Mouse (Mus musculus) heart, embryonic 16.5 days (tissue): ENCODE measurements at regions not wholly inside any gene's neighbourhood (a gene's known extent, or its start where the extent isn't known, plus 50 kb on each side); places are given as distances from the start of the nearest gene placed in this dataset.
A peak's percentile ranks its signal among the peaks of the same experiment; 100 is the strongest.

ENCODE experiments used
- ATAC-seq: fragments of 200-750 bp; cut with Nextera tagmentation; replicated peaks from 2 replicates; pipeline ENCODE4 v1.8.0; 2017; ENCODE audit warnings: moderate number of reproducible peaks; ENCODE audit not compliant: insufficient read depth, low FRiP score; ENCODE audit errors: extremely low read depth
- H3K27ac ChIP-seq: fragments of 300-500 bp; sonication (generic); 2 replicates; pipeline ENCODE4 v1.5.1; 2014; ENCODE audit warnings: mild to moderate bottlenecking, low read length, control low read depth, moderate library complexity
- H3K27me3 ChIP-seq: fragments of 300-500 bp; sonication (generic); 2 replicates; pipeline ENCODE4 v1.6.1; 2014; ENCODE audit warnings: low read length, mixed read lengths; ENCODE audit not compliant: control insufficient read depth, insufficient read depth
- H3K36me3 ChIP-seq: fragments of 300-500 bp; sonication (generic); 2 replicates; pipeline ENCODE4 v1.6.1; 2014; ENCODE audit not compliant: control insufficient read depth, insufficient read depth
- H3K4me1 ChIP-seq: fragments of 300-500 bp; sonication (generic); 2 replicates; pipeline ENCODE4 v1.6.1; 2014; ENCODE audit warnings: low read length, mixed read lengths; ENCODE audit not compliant: control insufficient read depth, insufficient read depth
- H3K4me2 ChIP-seq: fragments of 300-500 bp; sonication (generic); 2 replicates; pipeline ENCODE4 v1.6.1; 2014; ENCODE audit warnings: low read depth, mild to moderate bottlenecking, control low read depth, low read length
- H3K4me3 ChIP-seq: fragments of 300-500 bp; sonication (generic); 2 replicates; pipeline ENCODE4 v1.5.1; 2014; ENCODE audit warnings: mild to moderate bottlenecking, control low read depth, low read length
- H3K9ac ChIP-seq: fragments of 300-500 bp; sonication (generic); 2 replicates; pipeline ENCODE4 v1.6.1; 2014; ENCODE audit warnings: low read length, control low read depth
- H3K9me3 ChIP-seq: fragments of 300-500 bp; sonication (generic); replicated peaks from 2 replicates; pipeline ENCODE4 v1.6.1; 2016; ENCODE audit warnings: low read length; ENCODE audit not compliant: control insufficient read depth
- WGBS: fragments of 180-500 bp; shearing (Covaris S2); extraction: QIAGEN DNeasy Blood & Tissue Kit; methylation state at CpG from one replicate; pipeline ENCODE4 v1.1.7; 2014; 5-methylcytosine and 5-hydroxymethylcytosine counted together

- ATAC-seq = no peak
- H3K9me3 ChIP-seq = no peaks in the 10 kb centered on the region
- 42% methylated on average over 2 of the region's 2 CpGs for WGBS
- no peak overlapping the region for H3K4me3 ChIP-seq
- H3K4me1 ChIP-seq = no peaks in the 10 kb centered on the region
- no peaks in the 10 kb centered on the region for H3K36me3 ChIP-seq
- no peak overlapping the region for H3K27ac ChIP-seq
- H3K9ac ChIP-seq = no peak overlapping the region
- H3K27me3 ChIP-seq = no peaks in the 10 kb centered on the region
- no peak overlapping the region for H3K4me2 ChIP-seq
Observed at GRCm38 (mm10) chr4:95417075-95417474, 140.2 kb upstream of the Fggy start.

- no peak for ATAC-seq
- no peak overlapping the region for H3K27ac ChIP-seq
- WGBS = 11% methylated on average over 1 of the region's 1 CpGs
Observed at GRCm38 (mm10) chr4:95426563-95426962, 130.7 kb upstream of the Fggy start.

GRCm38 (mm10) chr4:95434543-95434942, 122.8 kb upstream of the Fggy start:
- Histone ChIP-seq H3K9me3 (no peaks in the 10 kb centered on the region), H3K4me1 (peaks cover 12% of the 10 kb centered on the region), H3K27ac (no peak overlapping the region), H3K4me3 (no peak overlapping the region), H3K27me3 (no peaks in the 10 kb centered on the region), H3K9ac (no peak overlapping the region), H3K36me3 (no peaks in the 10 kb centered on the region), H3K4me2 (no peak overlapping the region)
- peak; percentile 52; the same call in 1 of the 2 replicates for ATAC-seq
- WGBS = 15% methylated on average over 4 of the region's 4 CpGs

More at GRCm38 (mm10) chr4:95426563-95426962, 130.7 kb upstream of the Fggy start:
- Histone ChIP-seq H3K4me3 (no peak overlapping the region), H3K4me1 (no peaks in the 10 kb centered on the region), H3K4me2 (no peak overlapping the region), H3K27me3 (no peaks in the 10 kb centered on the region), H3K36me3 (no peaks in the 10 kb centered on the region), H3K9me3 (no peaks in the 10 kb centered on the region), H3K9ac (no peak overlapping the region)

- no peaks in the 10 kb centered on the region for H3K36me3 ChIP-seq
- H3K4me3 ChIP-seq = no peak overlapping the region
- no peak overlapping the region for H3K4me2 ChIP-seq
- H3K4me1 ChIP-seq = peaks cover 12% of the 10 kb centered on the region
- H3K27me3 ChIP-seq = no peaks in the 10 kb centered on the region
- ATAC-seq = no peak
- H3K9me3 ChIP-seq = no peaks in the 10 kb centered on the region
- WGBS = 62% methylated on average over 4 of the region's 4 CpGs
- no peak overlapping the region for H3K27ac ChIP-seq
- no peak overlapping the region for H3K9ac ChIP-seq
Observed at GRCm38 (mm10) chr4:95435080-95435479, 122.2 kb upstream of the Fggy start.

- no peak overlapping the region for H3K9ac ChIP-seq
- no peak overlapping the region for H3K27ac ChIP-seq
- no peaks in the 10 kb centered on the region for H3K36me3 ChIP-seq
- no peaks in the 10 kb centered on the region for H3K27me3 ChIP-seq
- H3K4me1 ChIP-seq = peaks cover under 1% of the 10 kb centered on the region; the same call in 1 of the 2 replicates
- 11% methylated on average over 1 of the region's 1 CpGs for WGBS
- no peaks in the 10 kb centered on the region for H3K9me3 ChIP-seq
- no peak for ATAC-seq
- no peak overlapping the region for H3K4me2 ChIP-seq
- no peak overlapping the region for H3K4me3 ChIP-seq
Observed at GRCm38 (mm10) chr4:95439834-95440233, 117.5 kb upstream of the Fggy start.

- Histone ChIP-seq H3K27ac (no peak overlapping the region), H3K4me2 (no peak overlapping the region), H3K4me1 (no peaks in the 10 kb centered on the region), H3K27me3 (no peaks in the 10 kb centered on the region), H3K9ac (no peak overlapping the region), H3K9me3 (no peaks in the 10 kb centered on the region), H3K36me3 (no peaks in the 10 kb centered on the region), H3K4me3 (no peak overlapping the region)
- ATAC-seq = no peak
- 54% methylated on average over 12 of the region's 12 CpGs for WGBS
Observed at GRCm38 (mm10) chr4:95443854-95444811, 113.2 kb upstream of the Fggy start.

- no peak overlapping the region for H3K4me3 ChIP-seq
- H3K9me3 ChIP-seq = no peaks in the 10 kb centered on the region
- H3K4me1 ChIP-seq = no peaks in the 10 kb centered on the region
- H3K36me3 ChIP-seq = no peaks in the 10 kb centered on the region
- H3K27me3 ChIP-seq = no peaks in the 10 kb centered on the region
- H3K4me2 ChIP-seq = no peak overlapping the region
- no peak overlapping the region for H3K27ac ChIP-seq
- no peak overlapping the region for H3K9ac ChIP-seq
- 95% methylated on average over 1 of the region's 1 CpGs for WGBS
- no peak for ATAC-seq
Observed at GRCm38 (mm10) chr4:95450286-95450685, 107.0 kb upstream of the Fggy start.

GRCm38 (mm10) chr4:95451831-95452230, 105.5 kb upstream of the Fggy start:
- WGBS = 87% methylated on average over 3 of the region's 3 CpGs
- ATAC-seq = no peak
- Histone ChIP-seq H3K4me3 (no peak overlapping the region), H3K27ac (no peak overlapping the region), H3K9me3 (no peaks in the 10 kb centered on the region), H3K4me2 (no peak overlapping the region), H3K36me3 (no peaks in the 10 kb centered on the region), H3K27me3 (no peaks in the 10 kb centered on the region), H3K4me1 (no peaks in the 10 kb centered on the region), H3K9ac (no peak overlapping the region)

GRCm38 (mm10) chr4:95456318-95456717, 101.0 kb upstream of the Fggy start:
- Histone ChIP-seq H3K4me3 (no peak overlapping the region), H3K9me3 (no peaks in the 10 kb centered on the region), H3K27me3 (no peaks in the 10 kb centered on the region), H3K4me2 (no peak overlapping the region), H3K36me3 (no peaks in the 10 kb centered on the region), H3K4me1 (no peaks in the 10 kb centered on the region), H3K27ac (no peak overlapping the region), H3K9ac (no peak overlapping the region)
- no peak for ATAC-seq
- WGBS = 62% methylated on average over 1 of the region's 1 CpGs
